Comparison of ENCODE assay signal across 12 mouse cellular contexts in the genomic region with DNA sequence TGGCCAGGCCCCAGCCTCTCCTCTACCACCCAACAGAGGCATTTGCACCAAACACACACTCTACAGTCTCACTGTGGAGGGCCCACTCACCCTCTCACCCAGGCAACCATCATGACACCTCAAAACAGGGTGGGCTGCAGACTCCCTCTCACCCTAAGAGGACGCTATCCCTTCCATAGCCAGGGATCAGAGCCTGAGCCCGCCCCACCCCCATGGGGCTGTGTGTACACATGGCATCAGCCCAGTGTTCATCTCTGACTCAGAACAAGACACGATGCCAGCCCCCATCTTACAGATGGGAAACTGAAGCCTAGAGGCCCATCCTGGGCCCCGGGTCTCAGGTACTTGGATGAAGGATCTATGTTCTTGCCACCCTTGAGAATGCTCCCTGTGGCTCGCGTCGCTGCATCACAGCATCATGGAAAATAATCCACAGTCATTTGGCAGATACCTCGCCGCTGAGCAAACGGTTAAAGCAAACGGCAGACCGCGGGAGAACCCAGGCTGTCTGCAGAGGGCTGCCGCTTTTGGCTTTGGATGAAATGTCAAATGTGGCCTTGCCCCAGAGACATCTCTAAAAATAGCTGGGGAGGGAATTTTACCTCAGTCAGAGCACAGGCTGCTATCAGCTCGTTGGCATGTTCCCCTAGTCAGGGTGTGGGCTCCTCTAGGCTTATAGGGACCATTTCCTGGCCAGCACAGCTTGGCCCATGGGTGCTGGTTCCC.
DNase-seq lines count a peak whose midpoint lies in the region; ATAC-seq lines count a peak whose summit lies in the region.
"Had no signal": no experiment of that assay in that cellular context is flagged by ENCODE, and none has a peak within 500 bp of the region (broad histone marks: within the 10 kb centered on the region; RNA-seq: fewer than 3 reads in every experiment).

No protein-coding gene starts in this region.

- H3K4me1 ChIP-seq in heart, embryonic 14.5 days (ENCODE audit: control insufficient read depth in 2 of 2, insufficient read depth in 2 of 2, low read length in 2 of 2): peaks cover 16 to 17% of the 10 kb centered on the region in 2 experiments; a peak in 3 of 4 replicates
- 0 out of 2 replicates have a peak, but pooled peaks cover 2% of the 10 kb centered on the region for H3K4me1 ChIP-seq in neural tube, embryonic 15.5 days
- H3K4me1 ChIP-seq: limb, embryonic 15.5 days had no signal

- peaks cover 4% of the 10 kb centered on the region; the same call in 1 of the 2 replicates for H3K9me3 ChIP-seq in heart, embryonic 14.5 days (ENCODE audit: control insufficient read depth, low read length)
- H3K9me3 ChIP-seq in neural tube, embryonic 15.5 days (replicated peaks): no peaks in the 10 kb centered on the region
- H3K9me3 ChIP-seq: limb, embryonic 15.5 days had no signal

- no peaks in the 10 kb centered on the region for H3K27me3 ChIP-seq in heart, embryonic 14.5 days (ENCODE audit: control insufficient read depth, insufficient read depth, low read length)
- no peaks in the 10 kb centered on the region for H3K27me3 ChIP-seq in neural tube, embryonic 15.5 days (replicated peaks)
- H3K27me3 ChIP-seq: limb, embryonic 15.5 days had no signal

- ATAC-seq in cerebellum, adult (ENCODE audit: insufficient number of reproducible peaks, low FRiP score, low TSS enrichment): peak; percentile 62
- peak; percentile 57; the same call in 1 of the 2 replicates for ATAC-seq in heart, embryonic 14.5 days (ENCODE audit: insufficient number of reproducible peaks, insufficient read depth, low FRiP score, low read depth)
- no peak for ATAC-seq in neural tube, embryonic 15.5 days (ENCODE audit: low FRiP score)

- no peak overlapping the region for H3K9ac ChIP-seq in heart, embryonic 14.5 days (ENCODE audit: low read length)
- H3K9ac ChIP-seq in neural tube, embryonic 15.5 days (replicated peaks): no peak overlapping the region
- H3K9ac ChIP-seq: limb, embryonic 15.5 days; lung, embryonic 14.5 days had no signal

- peak overlapping the region; percentile 62 to 71 for H3K27ac ChIP-seq in heart, embryonic 14.5 days (replicated peaks in 1 of 2; ENCODE audit: control insufficient read depth in 1 of 2, insufficient read depth in 1 of 2, low read depth in 2 of 2, low read length in 2 of 2)
- no peak overlapping the region for H3K27ac ChIP-seq in neural tube, embryonic 15.5 days (replicated peaks)
- H3K27ac ChIP-seq: limb, embryonic 15.5 days had no signal

- DNase-seq in cerebellum, postnatal 4 days (ENCODE audit: low spot score in 2 of 2): no peak
- peak; percentile 50 to 55 for DNase-seq in cerebellum, adult 18-20 months
- peak; percentile 21 for DNase-seq in gastrocnemius, postnatal 14 days
- DNase-seq in thymus, postnatal 36 days: no peak
- DNase-seq in spleen, postnatal 14 days (ENCODE audit: low spot score in 2 of 2): no peak
- DNase-seq: B cell, adult 2 months; kidney, postnatal 10 days; lung, embryonic 14.5 days had no signal

- intact Hi-C loops in gastrocnemius, postnatal 14 days (cut with DNase I; ENCODE audit: low total_unique reads): no loop called here

- no peaks in the 10 kb centered on the region for H3K36me3 ChIP-seq in heart, embryonic 14.5 days (ENCODE audit: control insufficient read depth, insufficient read depth, low read length)
- no peaks in the 10 kb centered on the region for H3K36me3 ChIP-seq in neural tube, embryonic 15.5 days
- H3K36me3 ChIP-seq: limb, embryonic 15.5 days had no signal

- H3K4me2 ChIP-seq in heart, embryonic 14.5 days (ENCODE audit: low read length): no peak overlapping the region
- H3K4me2 ChIP-seq in neural tube, embryonic 15.5 days: no peak overlapping the region
- H3K4me2 ChIP-seq: limb, embryonic 15.5 days; lung, embryonic 14.5 days had no signal

- H3K4me3 ChIP-seq in heart, embryonic 14.5 days (ENCODE audit: control insufficient read depth in 1 of 2, insufficient read depth in 1 of 2, low read depth in 1 of 2, low read length in 2 of 2): no peak overlapping the region
- no peak overlapping the region for H3K4me3 ChIP-seq in neural tube, embryonic 15.5 days (replicated peaks)
- H3K4me3 ChIP-seq: limb, embryonic 15.5 days had no signal

- WGBS in heart, embryonic 14.5 days: 41% methylated on average over 15 of the region's 15 CpGs
- 89% methylated on average over 15 of the region's 15 CpGs for WGBS in neural tube, embryonic 15.5 days

Comparison
In these comparisons a context has a peak if more than half of its experiments do, and no peak if none do; other contexts are left out.
1. DNase-seq: peak in cerebellum, adult 18-20 months (2 of 2) and gastrocnemius, postnatal 14 days (single experiment); none in cerebellum, postnatal 4 days (0 of 2), thymus, postnatal 36 days (0 of 2) and spleen, postnatal 14 days (0 of 2).